Mouse (Mus musculus): ENCODE results near the gene C1qtnf7. TPM values are rescaled to one million over a fixed set of nuclear protein-coding genes. Genes with fewer than 3 reads are reported as not detected.

The C1qtnf7 gene
- polyA plus RNA-seq, 1 experiment, result not detected

- Histone ChIP-seq H3K4me3 (replicated peaks) (no peak overlapping the region), H3K36me3 (ENCODE audit: control insufficient read depth) (no peaks in the 10 kb centered on the region), H3K27me3 (ENCODE audit: control insufficient read depth) (no peaks in the 10 kb centered on the region), H3K4me1 (ENCODE audit: control insufficient read depth) (no peaks in the 10 kb centered on the region), H3K9me3 (ENCODE audit: control insufficient read depth, low read length) (no peaks in the 10 kb centered on the region)
- no peak for TF ChIP-seq GATA1 (IDR thresholded peaks at IDR 0.05; ENCODE audit: low read length)
- TF ChIP-seq TAL1 (IDR thresholded peaks at IDR 0.05; ENCODE audit: low read length), result no peak
These were observed 70.3 kb downstream of the C1qtnf7 start for GRCm38 (mm10) chr5:43585406-43586245.

- H3K27me3 ChIP-seq (ENCODE audit: control insufficient read depth), result no peaks in the 10 kb centered on the region
- H3K4me3 ChIP-seq (replicated peaks), result no peak overlapping the region
- H3K9me3 ChIP-seq (ENCODE audit: control insufficient read depth, low read length), result no peaks in the 10 kb centered on the region
- TF ChIP-seq GATA1 (IDR thresholded peaks at IDR 0.05; ENCODE audit: low read length) (no peak), TAL1 (IDR thresholded peaks at IDR 0.05; ENCODE audit: low read length) (no peak)
- no peaks in the 10 kb centered on the region for H3K36me3 ChIP-seq (ENCODE audit: control insufficient read depth)
- H3K4me1 ChIP-seq (ENCODE audit: control insufficient read depth), result no peaks in the 10 kb centered on the region
These were observed 73.6 kb downstream of the C1qtnf7 start for GRCm38 (mm10) chr5:43588791-43589439.

GRCm38 (mm10) chr5:43589440-43589830 is 74.1 kb downstream of the C1qtnf7 start:
- no peaks in the 10 kb centered on the region for H3K4me1 ChIP-seq (ENCODE audit: control insufficient read depth)
- no peak overlapping the region for H3K4me3 ChIP-seq (replicated peaks)
- no peaks in the 10 kb centered on the region for H3K9me3 ChIP-seq (ENCODE audit: control insufficient read depth, low read length)
- TF ChIP-seq GATA1 (IDR thresholded peaks at IDR 0.05; ENCODE audit: low read length) (no peak), TAL1 (IDR thresholded peaks at IDR 0.05; ENCODE audit: low read length) (no peak)
- H3K36me3 ChIP-seq (ENCODE audit: control insufficient read depth), result no peaks in the 10 kb centered on the region
- H3K27me3 ChIP-seq (ENCODE audit: control insufficient read depth), result no peaks in the 10 kb centered on the region

- H3K36me3 ChIP-seq (ENCODE audit: control insufficient read depth), result no peaks in the 10 kb centered on the region
- no peaks in the 10 kb centered on the region for H3K27me3 ChIP-seq (ENCODE audit: control insufficient read depth)
- TF ChIP-seq TAL1 (IDR thresholded peaks at IDR 0.05; ENCODE audit: low read length) (no peak), GATA1 (IDR thresholded peaks at IDR 0.05; ENCODE audit: low read length) (no peak)
- H3K4me1 ChIP-seq (ENCODE audit: control insufficient read depth), result no peaks in the 10 kb centered on the region
- no peaks in the 10 kb centered on the region for H3K9me3 ChIP-seq (ENCODE audit: control insufficient read depth, low read length)
- no peak overlapping the region for H3K4me3 ChIP-seq (replicated peaks)
These were observed 75.0 kb downstream of the C1qtnf7 start for GRCm38 (mm10) chr5:43590311-43590731.

- no peak overlapping the region for H3K4me3 ChIP-seq (replicated peaks)
These were observed 86.3 kb downstream of the C1qtnf7 start for GRCm38 (mm10) chr5:43601601-43602000.

GRCm38 (mm10) chr5:43602518-43602917 is 87.2 kb downstream of the C1qtnf7 start:
- Histone ChIP-seq H3K9me3 (ENCODE audit: control insufficient read depth, low read length) (no peaks in the 10 kb centered on the region), H3K4me1 (ENCODE audit: control insufficient read depth) (no peaks in the 10 kb centered on the region), H3K27me3 (ENCODE audit: control insufficient read depth) (no peaks in the 10 kb centered on the region), H3K4me3 (replicated peaks) (no peak overlapping the region), H3K36me3 (ENCODE audit: control insufficient read depth) (no peaks in the 10 kb centered on the region)
- TF ChIP-seq GATA1 (IDR thresholded peaks at IDR 0.05; ENCODE audit: low read length) (no peak), TAL1 (IDR thresholded peaks at IDR 0.05; ENCODE audit: low read length) (no peak)

More at GRCm38 (mm10) chr5:43601601-43602000, 86.3 kb downstream of the C1qtnf7 start:
- no peak for TF ChIP-seq GATA1 (IDR thresholded peaks at IDR 0.05; ENCODE audit: low read length)
- TF ChIP-seq TAL1 (IDR thresholded peaks at IDR 0.05; ENCODE audit: low read length), result no peak
- Histone ChIP-seq H3K9me3 (ENCODE audit: control insufficient read depth, low read length) (no peaks in the 10 kb centered on the region), H3K36me3 (ENCODE audit: control insufficient read depth) (no peaks in the 10 kb centered on the region), H3K27me3 (ENCODE audit: control insufficient read depth) (no peaks in the 10 kb centered on the region), H3K4me1 (ENCODE audit: control insufficient read depth) (no peaks in the 10 kb centered on the region)

GRCm38 (mm10) chr5:43603559-43603958 is 88.2 kb downstream of the C1qtnf7 start:
- Histone ChIP-seq H3K4me1 (ENCODE audit: control insufficient read depth) (no peaks in the 10 kb centered on the region), H3K4me3 (replicated peaks) (no peak overlapping the region), H3K36me3 (ENCODE audit: control insufficient read depth) (no peaks in the 10 kb centered on the region), H3K27me3 (ENCODE audit: control insufficient read depth) (no peaks in the 10 kb centered on the region), H3K9me3 (ENCODE audit: control insufficient read depth, low read length) (no peaks in the 10 kb centered on the region)
- no peak for TF ChIP-seq TAL1 (IDR thresholded peaks at IDR 0.05; ENCODE audit: low read length)
- no peak for TF ChIP-seq GATA1 (IDR thresholded peaks at IDR 0.05; ENCODE audit: low read length)

- Histone ChIP-seq H3K4me1 (ENCODE audit: control insufficient read depth) (no peaks in the 10 kb centered on the region), H3K27me3 (ENCODE audit: control insufficient read depth) (no peaks in the 10 kb centered on the region), H3K36me3 (ENCODE audit: control insufficient read depth) (no peaks in the 10 kb centered on the region), H3K4me3 (replicated peaks) (no peak overlapping the region), H3K9me3 (ENCODE audit: control insufficient read depth, low read length) (no peaks in the 10 kb centered on the region)
- TF ChIP-seq TAL1 (IDR thresholded peaks at IDR 0.05; ENCODE audit: low read length), result no peak
- TF ChIP-seq GATA1 (IDR thresholded peaks at IDR 0.05; ENCODE audit: low read length), result no peak
These were observed 92.7 kb downstream of the C1qtnf7 start for GRCm38 (mm10) chr5:43608073-43608472.

GRCm38 (mm10) chr5:43609760-43610159 is 94.4 kb downstream of the C1qtnf7 start:
- H3K4me3 ChIP-seq (replicated peaks), result no peak overlapping the region
- no peaks in the 10 kb centered on the region for H3K4me1 ChIP-seq (ENCODE audit: control insufficient read depth)
- TF ChIP-seq TAL1 (IDR thresholded peaks at IDR 0.05; ENCODE audit: low read length) (no peak), GATA1 (IDR thresholded peaks at IDR 0.05; ENCODE audit: low read length) (no peak)

More at GRCm38 (mm10) chr5:43609760-43610159, 94.4 kb downstream of the C1qtnf7 start:
- H3K9me3 ChIP-seq (ENCODE audit: control insufficient read depth, low read length), result no peaks in the 10 kb centered on the region
- H3K27me3 ChIP-seq (ENCODE audit: control insufficient read depth), result no peaks in the 10 kb centered on the region
- H3K36me3 ChIP-seq (ENCODE audit: control insufficient read depth), result no peaks in the 10 kb centered on the region

Data from erythroblast, embryonic 14.5 days (primary cell).